ENCODE assay signal across 9 mouse cellular contexts in the genomic region with DNA sequence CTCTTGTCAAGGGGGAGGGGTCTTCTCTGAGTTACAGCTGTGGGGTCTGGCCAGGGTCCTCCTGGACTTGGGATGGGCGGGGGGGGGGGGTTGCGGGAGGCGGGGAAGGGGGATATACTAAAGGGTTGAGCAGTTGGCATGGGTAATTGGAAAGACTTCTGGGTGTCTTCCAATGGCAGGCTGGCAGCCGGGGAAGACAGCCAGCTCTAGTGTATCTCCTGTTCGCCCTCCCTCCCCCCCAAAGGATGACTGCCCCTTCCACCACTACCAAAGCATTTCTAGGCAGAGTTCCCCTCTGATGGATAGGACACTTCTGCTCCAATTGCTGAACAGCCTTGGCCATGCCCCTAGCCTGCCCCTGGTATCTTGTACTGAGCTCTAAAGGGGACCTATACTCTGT. TPM values are rescaled to one million over a fixed set of nuclear protein-coding genes. Genes with fewer than 3 reads are reported as not detected.
DNase-seq lines count a peak whose midpoint lies in the region; ATAC-seq and TF ChIP-seq lines count a peak whose summit lies in the region.
"Had no signal": no experiment of that assay in that cellular context is flagged by ENCODE, and none has a peak within 500 bp of the region (broad histone marks: within the 10 kb centered on the region; RNA-seq: fewer than 3 reads in every experiment).

No protein-coding gene starts in this region.

- no peaks in the 10 kb centered on the region for H3K36me3 ChIP-seq in hindbrain, embryonic 12.5 days
- no peaks in the 10 kb centered on the region for H3K36me3 ChIP-seq in midbrain, embryonic 13.5 days

- 62% methylated on average over 4 of the region's 5 CpGs for WGBS in hindbrain, embryonic 12.5 days
- WGBS in midbrain, embryonic 13.5 days: 35% methylated on average over 3 of the region's 5 CpGs

- ATAC-seq in hindbrain, embryonic 12.5 days (ENCODE audit: low FRiP score): no peak
- no peak for ATAC-seq in midbrain, embryonic 13.5 days
- no peak for ATAC-seq in granulocyte monocyte progenitor cell, adult 5-6 weeks (replicated peaks; ENCODE audit: poor library complexity, severe bottlenecking)

- H3K4me2 ChIP-seq in hindbrain, embryonic 12.5 days (replicated peaks): peak overlapping the region; percentile 96
- peak overlapping the region; percentile 97 for H3K4me2 ChIP-seq in midbrain, embryonic 13.5 days (replicated peaks)

- H3K27ac ChIP-seq in embryonic fibroblast, embryonic 13.5 days (ENCODE audit: insufficient read depth, low read length): peak overlapping the region; percentile 82
- H3K27ac ChIP-seq in hindbrain, embryonic 12.5 days: no peak overlapping the region
- H3K27ac ChIP-seq in midbrain, embryonic 13.5 days: no peak overlapping the region

- DNase-seq in cerebellum, postnatal 14 days: peak; percentile 73 to 78
- no peak for DNase-seq in cerebellum, adult 11 months
- DNase-seq in frontal cortex, adult 2 months (ENCODE audit: extremely low spot score in 1 of 2, low spot score in 1 of 2): no peak
- DNase-seq in left cerebral cortex, postnatal 10 days (ENCODE audit: extremely low spot score in 1 of 2, low spot score in 2 of 2): no peak
- DNase-seq: kidney, postnatal 14 days had no signal

- H3K4me1 ChIP-seq in embryonic fibroblast, embryonic 13.5 days (ENCODE audit: control insufficient read depth, insufficient read depth, low read length): peaks cover 14% of the 10 kb centered on the region
- peaks cover 52% of the 10 kb centered on the region for H3K4me1 ChIP-seq in hindbrain, embryonic 12.5 days
- peaks cover 44% of the 10 kb centered on the region for H3K4me1 ChIP-seq in midbrain, embryonic 13.5 days (replicated peaks)

- TF ChIP-seq CTCF in embryonic fibroblast, embryonic 13.5 days (IDR thresholded peaks at IDR 0.05; ENCODE audit: borderline replicate concordance, insufficient read depth, low read length): no peak

- peak overlapping the region; percentile 95 for H3K4me3 ChIP-seq in embryonic fibroblast, embryonic 13.5 days (ENCODE audit: insufficient read depth, low read length)
- H3K4me3 ChIP-seq in hindbrain, embryonic 12.5 days: peak overlapping the region; percentile 61
- H3K4me3 ChIP-seq in midbrain, embryonic 13.5 days (replicated peaks): no peak overlapping the region

- intact Hi-C loops in left cerebral cortex, postnatal 10 days (cut with DNase I): no loop called here

- H3K27me3 ChIP-seq in hindbrain, embryonic 12.5 days: peaks cover 43% of the 10 kb centered on the region
- peaks cover 10% of the 10 kb centered on the region for H3K27me3 ChIP-seq in midbrain, embryonic 13.5 days

- TF ChIP-seq POLR2A in embryonic fibroblast, embryonic 13.5 days (IDR thresholded peaks at IDR 0.05; ENCODE audit: low read depth, low read length): no peak

- H3K9me3 ChIP-seq in hindbrain, embryonic 12.5 days (replicated peaks): no peaks in the 10 kb centered on the region
- H3K9me3 ChIP-seq in midbrain, embryonic 13.5 days: no peaks in the 10 kb centered on the region

- H3K9ac ChIP-seq in hindbrain, embryonic 12.5 days: 0 out of 2 replicates have a peak overlapping the region, but pooled peaks have one; percentile 76
- H3K9ac ChIP-seq in midbrain, embryonic 13.5 days (replicated peaks): no peak overlapping the region

RNA-seq across cellular contexts. Expression of a gene that starts 1.4 kb away (rescaled TPM):
- 135 and 148 TPM in 2 replicates for polyA plus RNA-seq in embryonic fibroblast, embryonic 13.5 days (2011; ENCODE audit: insufficient read length, low read depth, missing spikeins)
- 3.3 and 6.8 TPM in 2 replicates for polyA plus RNA-seq in hindbrain, embryonic 12.5 days (2016; fragmentation: Nextera tagmentation; extraction: Ambion mirVana)
- polyA plus RNA-seq in midbrain, embryonic 13.5 days (2015; fragmentation: Nextera tagmentation; extraction: Ambion mirVana): 2.8 and 3.0 TPM in 2 replicates
- polyA plus RNA-seq in frontal cortex, adult 2 months (2012; rRNA removed): 2.0 and 2.2 TPM in 2 replicates
- 10.4 and 16.6 TPM in 2 replicates for total RNA-seq in granulocyte monocyte progenitor cell, adult 5-6 weeks (2014; fragmentation: Nextera tagmentation)
- 5.0 and 6.1 TPM in 2 replicates for total RNA-seq in granulocyte monocyte progenitor cell, adult 5-6 weeks (2017)
- 1 to 10 TPM; 3.8 to 4.5 TPM for total RNA-seq in left cerebral cortex, postnatal 10 days (2021)

RNA-seq across cellular contexts. Expression of a gene that starts 8.5 kb away (rescaled TPM):
- 51.1 and 51.9 TPM in 2 replicates for polyA plus RNA-seq in embryonic fibroblast, embryonic 13.5 days (2011; ENCODE audit: insufficient read length, low read depth, missing spikeins)
- 60.7 and 68.8 TPM in 2 replicates for polyA plus RNA-seq in hindbrain, embryonic 12.5 days (2016; fragmentation: Nextera tagmentation; extraction: Ambion mirVana)
- 48.3 and 51.1 TPM in 2 replicates for polyA plus RNA-seq in midbrain, embryonic 13.5 days (2015; fragmentation: Nextera tagmentation; extraction: Ambion mirVana)
- 19.0 and 20.7 TPM in 2 replicates for polyA plus RNA-seq in frontal cortex, adult 2 months (2012; rRNA removed)
- 57.1 and 62.4 TPM in 2 replicates for total RNA-seq in granulocyte monocyte progenitor cell, adult 5-6 weeks (2014; fragmentation: Nextera tagmentation)
- total RNA-seq in granulocyte monocyte progenitor cell, adult 5-6 weeks (2017): 81.6 and 86.4 TPM in 2 replicates
- total RNA-seq in left cerebral cortex, postnatal 10 days (2021): 10 to 100 TPM; 15.2 to 15.8 TPM

RNA-seq across cellular contexts. Expression of a gene that starts 12.7 kb away (rescaled TPM):
- polyA plus RNA-seq in embryonic fibroblast, embryonic 13.5 days (2011; ENCODE audit: insufficient read length, low read depth, missing spikeins): 64.6 and 70.7 TPM in 2 replicates
- polyA plus RNA-seq in hindbrain, embryonic 12.5 days (2016; fragmentation: Nextera tagmentation; extraction: Ambion mirVana): 157 and 164 TPM in 2 replicates
- polyA plus RNA-seq in midbrain, embryonic 13.5 days (2015; fragmentation: Nextera tagmentation; extraction: Ambion mirVana): 147 and 153 TPM in 2 replicates
- 35.5 and 40.4 TPM in 2 replicates for polyA plus RNA-seq in frontal cortex, adult 2 months (2012; rRNA removed)
- 90.7 and 105 TPM in 2 replicates for total RNA-seq in granulocyte monocyte progenitor cell, adult 5-6 weeks (2014; fragmentation: Nextera tagmentation)
- 167 and 170 TPM in 2 replicates for total RNA-seq in granulocyte monocyte progenitor cell, adult 5-6 weeks (2017)
- total RNA-seq in left cerebral cortex, postnatal 10 days (2021): 10 to 100 TPM; 36.3 to 36.6 TPM

RNA-seq across cellular contexts. Expression of a gene that starts 39.7 kb away (rescaled TPM):
- polyA plus RNA-seq in embryonic fibroblast, embryonic 13.5 days (2011; ENCODE audit: insufficient read length, low read depth, missing spikeins): 33.5 and 48.3 TPM in 2 replicates
- 23.7 and 25.8 TPM in 2 replicates for polyA plus RNA-seq in hindbrain, embryonic 12.5 days (2016; fragmentation: Nextera tagmentation; extraction: Ambion mirVana)
- polyA plus RNA-seq in midbrain, embryonic 13.5 days (2015; fragmentation: Nextera tagmentation; extraction: Ambion mirVana): 25.4 and 30.4 TPM in 2 replicates
- polyA plus RNA-seq in frontal cortex, adult 2 months (2012; rRNA removed): 58.0 and 71.4 TPM in 2 replicates
- total RNA-seq in granulocyte monocyte progenitor cell, adult 5-6 weeks (2014; fragmentation: Nextera tagmentation): 31.5 and 52.6 TPM in 2 replicates
- 21.1 and 24.6 TPM in 2 replicates for total RNA-seq in granulocyte monocyte progenitor cell, adult 5-6 weeks (2017)
- total RNA-seq in left cerebral cortex, postnatal 10 days (2021): 10 to 100 TPM; 34.8 to 38.5 TPM

RNA-seq across cellular contexts. Expression of a gene that starts 45.3 kb away (rescaled TPM):
- not detected in 2 replicates for polyA plus RNA-seq in embryonic fibroblast, embryonic 13.5 days (2011; ENCODE audit: insufficient read length, low read depth, missing spikeins)
- polyA plus RNA-seq in hindbrain, embryonic 12.5 days (2016; fragmentation: Nextera tagmentation; extraction: Ambion mirVana): 24.2 and 24.4 TPM in 2 replicates
- 14.2 and 19.3 TPM in 2 replicates for polyA plus RNA-seq in midbrain, embryonic 13.5 days (2015; fragmentation: Nextera tagmentation; extraction: Ambion mirVana)
- polyA plus RNA-seq in frontal cortex, adult 2 months (2012; rRNA removed): 6.9 and 11.6 TPM in 2 replicates
- total RNA-seq in granulocyte monocyte progenitor cell, adult 5-6 weeks (2014; fragmentation: Nextera tagmentation): not detected in 2 replicates
- not detected in 2 replicates for total RNA-seq in granulocyte monocyte progenitor cell, adult 5-6 weeks (2017)
- 10 to 100 TPM; 31.3 to 33.5 TPM for total RNA-seq in left cerebral cortex, postnatal 10 days (2021)

Comparison
In these comparisons a context has a peak if more than half of its experiments do, and no peak if none do; other contexts are left out.
1. DNase-seq: peak in cerebellum, postnatal 14 days (2 of 2); none in cerebellum, adult 11 months (single experiment), frontal cortex, adult 2 months (0 of 2) and left cerebral cortex, postnatal 10 days (0 of 2).
2. RNA of a gene that starts 1.4 kb away (polyA plus RNA-seq): 135 to 148 TPM in embryonic fibroblast, embryonic 13.5 days; 3.3 to 6.8 TPM in hindbrain, embryonic 12.5 days, 2.8 to 3.0 TPM in midbrain, embryonic 13.5 days and 2.0 to 2.2 TPM in frontal cortex, adult 2 months; every median in the first group is over 10 times any median in the second.